Mouse (Mus musculus): ENCODE results near the gene Timp3.

The Timp3 gene

DNA sequence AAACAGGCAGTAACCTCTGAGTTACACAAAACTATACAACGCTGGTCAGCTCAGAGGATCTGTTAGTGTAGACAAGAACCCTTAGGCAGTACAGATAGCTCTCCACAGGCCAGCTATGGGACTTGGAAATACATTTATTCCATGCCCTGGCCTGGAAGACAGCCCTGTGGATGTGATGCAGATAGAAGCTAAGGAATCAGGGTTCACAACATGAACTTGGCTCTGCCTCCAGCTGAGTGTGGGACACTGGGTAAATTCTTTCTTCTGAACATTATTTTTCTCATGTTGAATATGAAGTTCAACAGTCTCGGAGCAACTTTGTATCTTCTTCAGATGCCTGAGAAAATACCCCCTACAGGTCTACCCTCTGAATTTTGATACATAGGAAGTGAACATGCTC lies 2.9 kb upstream of the Timp3 start:
- DNase-seq (ENCODE audit: low spot score): no peak

- no peak for DNase-seq (ENCODE audit: low spot score)
Observed at GRCm38 (mm10) chr10:86298326-86298725, 1.8 kb upstream of the Timp3 start.

- DNase-seq (ENCODE audit: low spot score): no peak
Observed at GRCm38 (mm10) chr10:86299795-86300194, 377 bp upstream of the Timp3 start.

GRCm38 (mm10) chr10:86301117-86301490 lies 932 bp downstream of the Timp3 start:
- DNase-seq (ENCODE audit: low spot score): no peak

- DNase-seq (ENCODE audit: low spot score): no peak
Observed at GRCm38 (mm10) chr10:86301593-86302317, 1.6 kb downstream of the Timp3 start.

DNA sequence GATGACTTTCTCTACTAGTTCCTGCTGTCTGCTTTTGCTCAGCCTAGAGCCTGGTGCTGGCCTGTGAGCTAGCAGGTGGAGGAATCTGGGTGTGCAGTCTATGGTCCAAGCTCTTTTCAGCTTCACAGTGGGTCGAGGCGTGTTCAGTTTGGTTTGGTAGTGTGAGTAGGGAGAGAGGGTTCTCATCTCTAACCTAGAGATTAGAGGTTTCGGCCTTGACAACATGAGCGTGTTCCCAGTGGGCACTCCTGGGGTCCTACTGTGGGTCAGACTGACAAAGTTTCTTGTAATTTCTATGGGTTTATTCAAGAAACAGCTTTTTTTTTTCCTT lies 2.1 kb downstream of the Timp3 start:
- DNase-seq (ENCODE audit: low spot score): no peak

DNA sequence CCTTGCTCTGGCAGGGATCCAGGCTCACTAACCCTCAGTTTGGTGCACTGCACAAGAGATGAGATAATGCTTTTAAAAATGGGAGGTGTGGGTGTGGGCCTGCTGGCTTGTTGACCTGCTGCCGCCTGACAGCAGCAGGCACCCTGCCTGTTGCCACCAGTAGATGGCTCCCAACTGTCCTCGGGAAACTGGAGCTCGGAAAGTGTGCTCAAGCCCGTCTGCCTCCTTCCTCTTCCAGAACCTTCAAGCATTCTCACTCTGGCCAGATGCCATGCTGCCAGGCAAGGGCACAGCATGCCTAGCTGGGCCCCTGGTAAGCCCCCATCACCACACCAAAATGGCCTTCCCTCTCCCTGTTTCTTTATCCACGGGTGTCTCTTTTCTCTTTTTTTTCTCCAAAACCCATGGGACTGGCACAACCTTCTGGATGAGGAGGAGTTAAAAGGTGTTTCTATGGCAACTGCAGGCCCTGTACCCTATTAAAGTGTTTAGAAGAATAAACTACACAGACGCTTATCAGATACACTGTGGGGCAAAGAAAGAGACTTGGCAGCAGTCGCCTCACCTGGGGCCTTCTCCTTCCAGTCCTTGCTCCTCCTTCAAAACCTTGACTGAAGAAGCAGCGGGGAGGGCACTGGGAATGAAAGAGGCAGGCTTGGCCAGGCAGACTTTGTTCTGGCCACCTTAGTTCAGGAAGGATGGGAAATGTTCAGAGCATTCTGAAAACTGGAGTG lies 2.8 kb downstream of the Timp3 start:
- peak; percentile 61 for DNase-seq (ENCODE audit: low spot score)

DNA sequence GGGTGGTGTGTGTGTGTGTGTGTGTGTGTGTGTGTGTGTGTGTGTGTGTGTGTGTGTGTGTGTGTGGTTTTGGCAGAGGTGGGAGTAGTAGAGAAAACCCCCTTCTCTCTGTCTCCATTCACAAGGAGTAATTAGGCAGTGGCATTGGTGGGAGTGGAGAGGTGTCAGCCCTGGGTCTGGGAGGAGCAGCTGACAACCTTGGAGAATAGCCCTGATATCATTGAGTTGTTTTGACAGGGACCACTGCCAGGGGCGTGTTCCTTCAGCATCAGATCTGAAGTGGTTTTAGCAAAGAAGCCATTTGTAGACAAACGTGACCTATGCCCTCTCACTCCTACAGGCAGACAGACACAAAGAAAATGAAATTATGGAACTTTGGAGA lies 3.3 kb downstream of the Timp3 start:
- DNase-seq (ENCODE audit: low spot score): no peak

- DNase-seq (ENCODE audit: low spot score): no peak
Observed at GRCm38 (mm10) chr10:86304583-86304982, 4.4 kb downstream of the Timp3 start.

DNA sequence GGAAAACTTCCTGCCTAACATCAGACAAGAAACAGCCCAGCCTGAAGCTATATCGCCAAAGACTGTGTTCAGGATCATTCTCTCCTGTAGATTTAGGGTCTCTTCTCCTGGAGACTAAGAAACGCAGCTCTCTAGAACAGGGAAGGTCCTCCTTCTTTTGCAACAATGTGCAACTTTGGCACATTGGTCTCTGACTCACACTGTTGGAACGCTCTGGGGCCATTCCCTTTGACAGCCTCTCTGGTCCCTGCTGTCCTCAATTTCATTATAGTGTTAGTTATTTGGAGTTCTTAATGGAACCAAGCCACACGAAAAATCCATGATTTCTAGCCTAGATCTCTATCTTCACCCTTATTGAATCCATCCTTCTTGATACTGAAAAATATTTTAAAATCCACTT lies 7.1 kb downstream of the Timp3 start:
- DNase-seq (ENCODE audit: low spot score): no peak

GRCm38 (mm10) chr10:86310527-86310926 lies 10.4 kb downstream of the Timp3 start:
- DNase-seq (ENCODE audit: low spot score): no peak

DNA sequence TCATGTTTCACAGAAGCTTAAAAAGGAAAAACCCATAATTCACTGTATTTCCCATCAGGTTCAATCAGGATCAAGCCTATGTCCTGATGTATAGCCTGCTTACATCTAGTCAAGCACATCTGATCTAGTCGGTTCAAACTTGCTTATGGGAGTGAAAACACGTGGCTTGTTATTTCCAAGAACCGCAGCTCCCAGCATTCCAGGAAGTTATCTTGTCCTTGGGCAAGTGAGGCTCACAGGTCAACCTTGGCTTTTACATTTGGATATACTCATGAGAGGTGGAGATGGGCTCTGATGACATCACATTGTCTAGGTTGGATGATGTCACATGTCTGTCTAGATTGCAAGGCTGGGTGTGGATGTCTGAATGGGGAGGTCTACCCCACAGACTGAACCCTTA lies 12.8 kb downstream of the Timp3 start:
- no peak for DNase-seq (ENCODE audit: low spot score)

- no peak for DNase-seq (ENCODE audit: low spot score)
Observed at GRCm38 (mm10) chr10:86313448-86313847, 13.3 kb downstream of the Timp3 start.

GRCm38 (mm10) chr10:86315513-86315912 lies 15.3 kb downstream of the Timp3 start:
- DNase-seq (ENCODE audit: low spot score): no peak

GRCm38 (mm10) chr10:86317633-86318032 lies 17.5 kb downstream of the Timp3 start:
- DNase-seq (ENCODE audit: low spot score): no peak

- no peak for DNase-seq (ENCODE audit: low spot score)
Observed at GRCm38 (mm10) chr10:86318552-86319140, 18.5 kb downstream of the Timp3 start.

DNA sequence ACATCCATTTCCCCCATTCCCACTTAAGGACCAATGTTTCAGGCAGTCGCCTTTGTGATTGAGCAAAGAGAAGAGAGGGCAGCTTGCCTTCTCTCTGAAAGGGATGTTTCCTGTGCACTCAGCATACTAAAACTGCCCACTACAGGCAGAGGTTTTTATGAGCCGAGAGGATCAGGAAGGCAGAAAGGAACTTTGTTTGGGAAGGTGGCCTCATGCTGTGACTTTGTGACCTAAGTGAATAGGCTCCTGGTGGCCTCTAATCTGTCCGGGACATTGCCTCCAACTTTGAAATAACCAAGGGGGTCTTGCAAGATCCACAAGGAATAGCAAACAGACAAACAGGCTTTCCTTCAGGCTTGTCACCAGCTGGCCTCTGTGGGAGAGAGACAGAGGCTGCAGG lies 19.4 kb downstream of the Timp3 start:
- DNase-seq (ENCODE audit: low spot score): no peak

- no peak for DNase-seq (ENCODE audit: low spot score)
Observed at GRCm38 (mm10) chr10:86320204-86320603, 20.0 kb downstream of the Timp3 start.

DNA sequence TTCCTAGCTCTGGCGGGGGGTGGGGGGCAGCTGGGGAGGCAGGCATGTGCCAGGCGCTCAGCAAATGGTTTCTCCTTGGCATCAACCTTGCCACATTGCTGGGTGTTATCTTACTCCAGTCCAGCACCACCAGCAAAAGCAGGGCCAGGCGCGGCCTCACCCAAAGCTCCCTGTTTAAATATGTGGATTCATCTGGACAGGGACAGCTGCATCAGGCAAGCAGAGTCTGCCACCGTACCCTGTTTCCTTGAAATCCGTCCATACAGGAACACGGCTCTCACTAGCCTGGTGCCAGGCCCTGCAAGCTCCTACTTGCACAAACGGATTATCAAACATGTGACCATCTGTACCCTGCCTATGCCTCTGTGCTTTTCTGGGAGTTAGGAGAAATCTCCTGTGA lies 21.0 kb downstream of the Timp3 start:
- no peak for DNase-seq (ENCODE audit: low spot score)

DNA sequence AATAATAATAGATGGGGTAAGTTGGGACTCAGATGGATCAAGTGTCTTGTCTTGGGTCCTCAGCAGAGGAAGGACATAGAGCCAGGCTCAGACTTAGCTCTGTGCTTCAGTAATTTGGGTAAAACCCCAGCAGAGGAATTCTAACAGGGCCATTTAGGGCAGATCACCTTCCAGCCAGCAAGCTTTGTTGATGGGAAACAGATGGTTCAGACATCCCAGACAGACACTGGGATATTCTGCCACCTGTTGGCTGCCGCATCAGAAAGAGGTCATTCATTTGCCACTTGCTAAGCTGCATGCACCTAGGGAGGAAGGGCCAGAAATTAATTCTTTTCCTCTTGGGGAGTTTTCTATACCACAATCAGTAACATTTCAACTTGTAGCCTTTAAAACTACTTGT lies 21.8 kb downstream of the Timp3 start:
- no peak for DNase-seq (ENCODE audit: low spot score)

- no peak for DNase-seq (ENCODE audit: low spot score)
Observed at GRCm38 (mm10) chr10:86323275-86323994, 23.3 kb downstream of the Timp3 start.

GRCm38 (mm10) chr10:86325272-86325671 lies 25.1 kb downstream of the Timp3 start:
- DNase-seq (ENCODE audit: low spot score): no peak

DNA sequence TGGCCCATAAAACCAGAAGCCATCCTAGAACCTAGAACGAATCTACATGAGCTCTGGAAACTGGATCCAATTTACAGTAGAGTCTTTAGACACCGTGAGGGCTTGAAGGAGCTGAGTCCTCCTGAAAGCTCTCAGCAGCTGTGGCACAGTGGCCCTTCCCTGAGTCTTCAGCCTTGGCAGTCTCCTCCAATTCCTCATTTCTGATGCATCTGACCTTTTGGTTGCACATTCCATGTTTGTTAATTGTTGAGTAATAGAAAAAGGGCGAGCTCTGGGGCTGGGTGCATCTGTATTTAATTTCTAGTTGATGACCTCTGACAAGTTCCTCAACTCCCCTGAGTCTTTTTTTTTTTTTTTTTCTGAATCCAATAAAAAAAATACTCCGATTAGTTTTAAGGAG lies 28.0 kb downstream of the Timp3 start:
- no peak for DNase-seq (ENCODE audit: low spot score)

Data from layer of hippocampus, adult 9-10 months (tissue).